Mouse (Mus musculus): ENCODE data around the gene Macf1.

DNA sequence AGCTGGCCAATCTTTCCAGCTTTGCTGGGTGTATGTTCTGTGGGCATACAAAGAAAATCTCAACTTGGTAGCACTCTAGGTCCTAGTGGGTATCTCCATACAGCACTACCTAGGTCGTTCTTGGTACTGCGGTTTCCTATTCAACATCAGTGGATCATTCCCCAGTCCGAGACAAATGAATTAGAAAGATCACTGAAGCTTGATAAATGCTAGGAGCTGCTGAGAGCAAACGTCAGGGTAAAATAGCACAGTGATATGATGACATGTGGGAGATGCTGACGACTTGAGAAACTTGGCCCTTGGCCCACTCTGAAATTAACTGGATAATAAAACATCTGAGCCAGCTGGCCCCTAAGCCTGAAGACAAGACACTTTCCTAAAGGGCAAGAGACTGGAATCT lies 78.2 kb downstream of the Macf1 start:
- TF ChIP-seq FLI1 (IDR thresholded peaks at IDR 0.05; ENCODE audit: low read length) (no peak), GATA1 (IDR thresholded peaks at IDR 0.05; ENCODE audit: borderline replicate concordance, low read length) (no peak)

Data from megakaryocyte, embryonic 14.5 days (primary cell).